Mouse (Mus musculus): ENCODE data around the gene Mepe. TPM values are rescaled to one million over a fixed set of nuclear protein-coding genes. Genes with fewer than 3 reads are reported as not detected.

Gene Mepe
- total RNA-seq (2023): not detected

DNA sequence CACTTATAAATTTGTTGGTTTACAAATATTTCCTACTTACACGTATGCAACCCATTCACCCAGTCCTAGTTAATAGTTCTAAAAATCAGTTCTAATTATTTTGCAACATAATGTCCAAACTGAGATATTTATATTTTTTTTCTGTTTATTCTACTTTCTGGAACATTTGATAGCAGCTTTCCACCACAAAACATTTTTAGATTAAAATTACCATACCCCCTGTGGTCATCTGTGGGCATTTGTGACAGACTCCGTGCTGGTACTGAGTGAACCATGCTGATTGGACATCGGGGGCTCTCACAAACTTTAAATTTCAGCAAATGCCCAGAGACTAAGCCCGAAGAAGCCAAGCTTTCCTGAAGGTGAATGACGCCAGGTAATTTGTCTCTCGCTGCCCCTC is at the start of gene Mepe:
TSS of gene Mepe (plus strand) at position 301 of the 400 bp plus-strand sequence.

DNA sequence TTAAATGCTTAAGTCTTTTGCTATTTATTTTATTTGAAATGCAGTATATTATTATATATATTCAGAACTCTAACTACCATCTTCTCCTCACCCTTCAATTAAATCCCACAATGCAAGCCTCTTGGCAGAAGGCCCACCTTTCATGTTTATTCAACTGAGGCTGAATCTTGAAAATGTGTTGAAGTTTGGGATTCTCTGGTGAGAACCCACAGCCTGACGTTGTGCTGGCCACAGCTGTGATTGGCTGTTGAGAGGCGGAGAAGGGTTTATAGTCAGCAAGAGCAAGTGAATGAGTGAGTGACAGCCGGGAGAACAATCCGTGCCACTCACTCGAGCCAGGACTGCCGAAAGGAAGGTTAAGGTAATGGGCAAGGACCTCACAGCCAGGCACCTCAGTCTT is 26.1 kb upstream of the Mepe start, which contains the start of gene Ibsp:
TSS of gene Ibsp (plus strand) at position 178 of the 400 bp plus-strand sequence.

Other genes starting within 250 kb of the Mepe start
- gene Gm17660, start 247.7 kb upstream of the Mepe start, total RNA-seq (2023): not detected
- gene Sparcl1, start 211.6 kb upstream of the Mepe start, total RNA-seq (2023): not detected
- not detected for gene Dspp, start 154.6 kb upstream of the Mepe start, total RNA-seq (2023)
- not detected for gene Dmp1, start 122.7 kb upstream of the Mepe start, total RNA-seq (2023)
- not detected for gene Ibsp, start 26.2 kb upstream of the Mepe start, total RNA-seq (2023)
- gene Spp1, start 109.8 kb downstream of the Mepe start, total RNA-seq (2023): not detected
- gene Pkd2, start 134.1 kb downstream of the Mepe start, total RNA-seq (2023): not detected
- 10 to 100 TPM; 15.8 to 16.9 TPM for gene BC005561, start 183.0 kb downstream of the Mepe start, total RNA-seq (2023)